10 mouse cellular contexts compared by ENCODE assay signal in genomic region chr9:114499783-114500515, GRCm38 (mm10). TPM values are rescaled to one million over a fixed set of nuclear protein-coding genes. Genes with fewer than 3 reads are reported as not detected.
DNase-seq lines count a peak whose midpoint lies in the region; ATAC-seq and TF ChIP-seq lines count a peak whose summit lies in the region.
"Had no signal": no experiment of that assay in that cellular context is flagged by ENCODE, and none has a peak within 500 bp of the region (broad histone marks: within the 10 kb centered on the region; RNA-seq: fewer than 3 reads in every experiment).

No protein-coding gene starts in this region.

- 21% methylated on average over 15 of the region's 15 CpGs for WGBS in neural tube, embryonic 13.5 days

- no peaks in the 10 kb centered on the region for H3K36me3 ChIP-seq in neural tube, embryonic 13.5 days
- H3K36me3 ChIP-seq: stomach, embryonic 15.5 days had no signal

- peak; percentile 31 for ATAC-seq in CD4-positive, CD25-positive, alpha-beta regulatory T cell, adult 4 months
- 0 out of 2 replicates have a peak, but pooled peaks have one; percentile 40 for ATAC-seq in neural tube, embryonic 13.5 days (ENCODE audit: low read depth)

- no peak overlapping the region for H3K9ac ChIP-seq in neural tube, embryonic 13.5 days
- H3K9ac ChIP-seq: stomach, embryonic 15.5 days had no signal

- H3K4me1 ChIP-seq in neural tube, embryonic 13.5 days (replicated peaks): 0 out of 2 replicates have a peak, but pooled peaks cover 3% of the 10 kb centered on the region
- H3K4me1 ChIP-seq: stomach, embryonic 15.5 days had no signal

- no peak for TF ChIP-seq POLR2A in brain, embryonic 14.5 days (IDR thresholded peaks at IDR 0.05; ENCODE audit: borderline replicate concordance, extremely low read depth, insufficient read depth, insufficient read length, poor library complexity, severe bottlenecking)

- H3K27me3 ChIP-seq in neural tube, embryonic 13.5 days: no peaks in the 10 kb centered on the region
- H3K27me3 ChIP-seq: stomach, embryonic 15.5 days had no signal

- peak; percentile 31 for DNase-seq in 3134 (ENCODE audit: extremely low read depth, insufficient read length, low spot score)
- peak; percentile 74 for DNase-seq in brain, embryonic 14.5 days (ENCODE audit: low read depth)
- DNase-seq in gastrocnemius, adult 18-20 months (ENCODE audit: low spot score): peak; percentile 25
- DNase-seq in kidney, adult 8-10 months: peak; percentile 43 to 81
- peak; percentile 69 for DNase-seq in liver
- DNase-seq in thymus, postnatal 4 days: peak; percentile 83

- no peak overlapping the region for H3K4me3 ChIP-seq in neural tube, embryonic 13.5 days
- H3K4me3 ChIP-seq: stomach, embryonic 15.5 days had no signal

- H3K9me3 ChIP-seq in neural tube, embryonic 13.5 days: no peaks in the 10 kb centered on the region
- H3K9me3 ChIP-seq: stomach, embryonic 15.5 days had no signal

- H3K27ac ChIP-seq in neural tube, embryonic 13.5 days (replicated peaks): no peak overlapping the region
- H3K27ac ChIP-seq: stomach, embryonic 15.5 days had no signal

- TF ChIP-seq CTCF in brain, embryonic 14.5 days (IDR thresholded peaks at IDR 0.05; ENCODE audit: borderline replicate concordance, extremely low read depth, insufficient read depth, insufficient read length): peak; percentile 62; the same call in 1 of the 2 replicates

- 0 out of 2 replicates have a peak overlapping the region, but pooled peaks have one; percentile 14 for H3K4me2 ChIP-seq in neural tube, embryonic 13.5 days
- H3K4me2 ChIP-seq: stomach, embryonic 15.5 days had no signal

RNA-seq across cellular contexts. Expression of gene Ccr4, which starts 4.8 kb away (rescaled TPM):
- 10 to 100 TPM; 27.8 to 29.8 TPM for polyA plus RNA-seq in CD4-positive, CD25-positive, alpha-beta regulatory T cell, adult 4 months (2017; shearing (Covaris generic))
- 0.05 TPM in 1 of 2 replicates, not detected in the other for polyA plus RNA-seq in brain, embryonic 14.5 days (2012; rRNA removed)
- total RNA-seq in gastrocnemius, adult 18-20 months (2021): not detected
- not detected in 2 replicates for polyA plus RNA-seq in neural tube, embryonic 13.5 days (2015; fragmentation: Nextera tagmentation; extraction: Ambion mirVana)

RNA-seq across cellular contexts. Expression of gene C130032M10Rik, which starts 15.5 kb away (rescaled TPM):
- not detected for polyA plus RNA-seq in CD4-positive, CD25-positive, alpha-beta regulatory T cell, adult 4 months (2017; shearing (Covaris generic))
- not detected in 2 replicates for polyA plus RNA-seq in brain, embryonic 14.5 days (2012; rRNA removed)
- not detected for total RNA-seq in gastrocnemius, adult 18-20 months (2021)
- 0.44 TPM in 1 of 2 replicates, not detected in the other for polyA plus RNA-seq in neural tube, embryonic 13.5 days (2015; fragmentation: Nextera tagmentation; extraction: Ambion mirVana)
- polyA plus RNA-seq: gonadal fat pad, adult 2 months had no signal

Comparison
In these comparisons a context has a peak if more than half of its experiments do, and no peak if none do; other contexts are left out.
1. DNase-seq: peak in every context shown above with its lines; median percentile 83 in thymus, postnatal 4 days; 74 in brain, embryonic 14.5 days; 69 in liver; 62 in kidney, adult 8-10 months; 31 in 3134; 25 in gastrocnemius, adult 18-20 months.
2. RNA of gene Ccr4, which starts 4.8 kb away (polyA plus RNA-seq): 27.8 to 29.8 TPM in CD4-positive, CD25-positive, alpha-beta regulatory T cell, adult 4 months; 0.05 TPM in brain, embryonic 14.5 days and not detected in neural tube, embryonic 13.5 days; every median in the first group is over 10 times any median in the second.